Mouse (Mus musculus) cortical plate, adult 2 months (tissue): Measurements from ENCODE around the gene Nr2e1. TPM values are rescaled to one million over a fixed set of nuclear protein-coding genes. Genes with fewer than 3 reads are reported as not detected.

Experiments
- H3K27ac ChIP-seq: fragments of 200-500 bp; 2 replicates; pipeline ENCODE4 v1.5.1; 2012; ENCODE audit warnings: low read length, control low read depth, inconsistent platforms; ENCODE audit not compliant: insufficient read depth
- H3K4me1 ChIP-seq: fragments of 200-500 bp; 2 replicates; pipeline ENCODE4 v1.6.1; 2011; ENCODE audit warnings: low read length; ENCODE audit not compliant: control insufficient read depth, insufficient read depth
- H3K4me3 ChIP-seq: fragments of 200-500 bp; 2 replicates; pipeline ENCODE4 v1.5.1; 2011; ENCODE audit warnings: mild to moderate bottlenecking, low read length, control low read depth; ENCODE audit not compliant: insufficient read depth
- CTCF ChIP-seq: fragments of 200-500 bp; IDR thresholded peaks from 2 replicates; pipeline ENCODE4 v1.5.1; 2011; ENCODE audit warnings: mild to moderate bottlenecking, control low read depth, low read length; ENCODE audit not compliant: insufficient read depth; ENCODE audit errors: extremely low read depth
- POLR2A ChIP-seq: fragments of 200-500 bp; IDR thresholded peaks from 2 replicates; pipeline ENCODE4 v1.6.1; 2011; ENCODE audit warnings: mild to moderate bottlenecking, low read length, control low read depth; ENCODE audit not compliant: insufficient read depth; ENCODE audit errors: extremely low read depth
- polyA plus RNA-seq: library from polyadenylated mRNA; depleted of rRNA; stranded (reverse); fragments of >200 nt; gene quantifications from 2 replicates; pipeline ENCODE4 v1.2.3, GENCODE M21; 2012

The Nr2e1 gene
- polyA plus RNA-seq, 1 experiment, result 18.6 TPM

DNA sequence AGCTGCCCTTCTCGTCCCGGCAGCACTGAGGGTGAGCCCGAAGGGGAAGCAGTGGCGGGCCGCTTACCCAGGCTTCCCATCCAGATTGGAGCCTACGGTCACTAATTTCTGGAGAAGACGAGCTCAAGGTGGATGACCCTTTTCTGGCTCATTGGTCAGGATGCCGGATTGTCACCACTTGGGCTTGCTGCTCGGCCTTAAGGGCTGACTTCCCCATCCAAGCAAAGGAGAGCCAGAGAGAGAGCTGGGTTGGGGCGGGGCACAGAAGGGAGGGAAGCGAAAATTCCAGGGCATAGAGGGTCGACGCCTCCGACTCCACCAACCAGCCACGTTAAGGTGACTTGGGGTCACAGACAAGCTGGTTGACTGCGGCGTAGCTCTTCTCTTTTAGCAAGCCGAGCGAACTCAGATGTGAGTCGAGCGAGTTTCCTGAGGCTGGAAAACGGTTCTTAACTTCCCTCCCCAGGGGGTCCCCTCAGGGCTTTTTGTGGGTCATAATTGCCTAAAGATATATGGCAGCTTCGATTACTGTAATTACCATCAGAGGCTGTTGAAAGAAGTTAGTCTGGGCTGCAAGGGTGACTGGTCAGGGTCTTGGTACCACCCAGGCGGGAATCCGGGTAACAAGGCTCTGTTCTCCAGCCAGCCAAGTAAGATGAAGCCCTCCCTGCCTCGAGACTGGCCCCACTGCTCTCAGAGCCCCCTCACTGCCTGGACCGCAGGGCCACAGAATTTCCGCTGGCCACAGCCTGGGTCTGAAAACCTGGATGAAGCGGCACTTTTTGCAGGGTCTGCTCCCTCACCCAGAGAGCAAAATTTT lies 3.1 kb downstream of the Nr2e1 start:
- TF ChIP-seq CTCF (no peak), POLR2A (no peak)
- peak overlapping the region; percentile 27 for H3K4me3 ChIP-seq
- no peaks in the 10 kb centered on the region for H3K4me1 ChIP-seq
- 0 out of 2 replicates have a peak overlapping the region, but pooled peaks have one; percentile 19 for H3K27ac ChIP-seq

DNA sequence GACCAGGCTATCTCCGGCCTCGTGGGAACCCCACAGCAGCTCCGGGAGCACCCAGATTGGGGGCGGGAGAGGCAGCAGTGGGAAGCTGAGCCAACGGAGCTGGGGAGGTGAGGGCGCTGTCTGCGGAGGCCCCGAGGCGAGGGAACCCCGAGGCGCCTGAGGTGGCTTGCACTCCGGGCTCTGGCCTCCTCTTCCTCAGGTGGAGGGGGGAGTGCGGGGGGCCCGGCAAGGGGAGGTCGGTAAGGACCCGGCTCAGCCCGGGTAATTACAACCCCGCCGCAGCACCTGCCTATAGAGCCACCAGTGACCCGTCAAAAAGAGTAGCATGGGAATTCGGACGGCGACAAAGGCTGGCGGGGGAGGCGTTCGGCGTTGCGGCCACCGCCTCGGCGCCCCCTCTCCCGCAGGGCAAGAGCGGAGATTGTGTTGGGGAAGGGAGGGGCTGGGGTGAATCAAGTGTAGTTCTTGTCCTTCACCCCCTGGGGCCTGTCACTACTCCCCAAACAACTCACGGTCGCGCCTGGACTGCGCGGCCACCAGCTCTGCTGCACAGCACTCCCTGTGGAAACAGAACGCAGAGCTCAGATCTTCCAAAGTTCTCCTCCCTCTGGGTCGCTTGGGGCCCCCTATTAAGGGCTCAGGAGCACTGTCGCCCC lies 3.8 kb downstream of the Nr2e1 start:
- TF ChIP-seq CTCF (no peak), POLR2A (no peak)
- H3K27ac ChIP-seq, result peak overlapping the region; percentile 50; the same call in 1 of the 2 replicates
- peak overlapping the region; percentile 27; the same call in 1 of the 2 replicates for H3K4me3 ChIP-seq
- no peaks in the 10 kb centered on the region for H3K4me1 ChIP-seq

- Histone ChIP-seq H3K4me3 (peak overlapping the region; percentile 27; the same call in 1 of the 2 replicates), H3K4me1 (no peaks in the 10 kb centered on the region), H3K27ac (peak overlapping the region; percentile 50; the same call in 1 of the 2 replicates)
- TF ChIP-seq CTCF (no peak), POLR2A (no peak)
Measured at GRCm38 (mm10) chr10:42578698-42579474, 4.5 kb downstream of the Nr2e1 start.

GRCm38 (mm10) chr10:42578281-42578675 lies 5.2 kb downstream of the Nr2e1 start:
- no peak for TF ChIP-seq POLR2A
- no peak for TF ChIP-seq CTCF
- no peaks in the 10 kb centered on the region for H3K4me1 ChIP-seq
- H3K27ac ChIP-seq, result no peak overlapping the region
- no peak overlapping the region for H3K4me3 ChIP-seq

DNA sequence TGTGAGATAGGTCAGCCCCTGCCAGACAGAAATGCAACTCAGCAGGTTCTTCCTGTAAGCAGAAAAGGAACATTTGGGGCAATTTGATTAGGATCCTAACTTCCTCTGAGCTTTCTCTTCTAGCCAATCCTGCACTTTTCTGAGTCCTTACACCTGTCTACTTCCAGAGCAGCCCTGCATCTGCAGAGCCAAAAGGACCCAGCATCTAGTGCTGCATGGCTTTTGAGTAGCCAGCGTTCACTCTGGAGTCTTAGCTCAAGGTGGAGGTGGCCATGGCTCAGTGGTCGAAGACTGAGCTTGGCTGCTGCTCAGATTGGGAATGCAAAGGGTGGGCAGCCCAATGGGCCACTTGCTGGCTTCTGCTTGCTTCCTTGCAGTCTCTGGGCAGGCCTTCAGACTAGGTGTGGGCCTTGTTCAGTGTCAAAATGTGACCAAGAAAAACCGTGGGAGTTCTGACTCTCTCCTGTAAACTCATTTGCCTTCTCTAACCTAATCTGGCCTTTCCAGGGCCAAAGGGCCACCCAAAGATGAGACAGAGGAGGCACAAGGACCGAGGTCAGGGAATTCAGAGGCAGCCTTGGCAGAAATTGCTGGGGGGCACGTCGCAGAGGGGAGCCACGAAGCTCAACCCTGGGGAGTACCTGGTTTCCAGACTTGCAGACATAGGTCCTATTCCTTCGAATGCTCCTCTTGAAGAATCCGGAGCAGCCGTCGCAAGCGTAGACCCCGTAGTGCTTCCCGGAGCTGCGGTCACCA lies 5.7 kb downstream of the Nr2e1 start:
- TF ChIP-seq CTCF (no peak), POLR2A (no peak)
- H3K4me3 ChIP-seq, result no peak overlapping the region
- no peaks in the 10 kb centered on the region for H3K4me1 ChIP-seq
- no peak overlapping the region for H3K27ac ChIP-seq

GRCm38 (mm10) chr10:42574639-42575038 lies 8.8 kb downstream of the Nr2e1 start:
- no peak for TF ChIP-seq CTCF
- H3K4me1 ChIP-seq, result no peaks in the 10 kb centered on the region
- H3K27ac ChIP-seq, result no peak overlapping the region
- no peak overlapping the region for H3K4me3 ChIP-seq

- H3K27ac ChIP-seq, result no peak overlapping the region
- TF ChIP-seq POLR2A, result no peak
- no peak for TF ChIP-seq CTCF
- peak overlapping the region; percentile 5; the same call in 1 of the 2 replicates for H3K4me3 ChIP-seq
- H3K4me1 ChIP-seq, result no peaks in the 10 kb centered on the region
Measured at GRCm38 (mm10) chr10:42572971-42573370, 10.5 kb downstream of the Nr2e1 start.

GRCm38 (mm10) chr10:42572567-42572966 lies 10.9 kb downstream of the Nr2e1 start:
- Histone ChIP-seq H3K4me3 (peak overlapping the region; percentile 5), H3K4me1 (no peaks in the 10 kb centered on the region), H3K27ac (no peak overlapping the region)
- no peak for TF ChIP-seq CTCF
- TF ChIP-seq POLR2A, result no peak

GRCm38 (mm10) chr10:42562272-42562671 lies 21.2 kb downstream of the Nr2e1 start:
- TF ChIP-seq POLR2A, result no peak
- no peak for TF ChIP-seq CTCF
- no peak overlapping the region for H3K27ac ChIP-seq
- H3K4me3 ChIP-seq, result no peak overlapping the region
- H3K4me1 ChIP-seq, result no peaks in the 10 kb centered on the region
